Mouse (Mus musculus): ENCODE results near the gene Nme1.

Gene Nme1

GRCm38 (mm10) chr11:93968005-93968847 lies at the start of gene Nme1, which contains the start of gene Gm20390:
TSS of gene Nme1 (minus strand) at chr11:93968521.
TSS of gene Gm20390 (minus strand) at chr11:93968293.
- peak; percentile 99 for DNase-seq (ENCODE audit: low read depth)

GRCm38 (mm10) chr11:94003346-94003745 lies 35.0 kb upstream of the Nme1 start:
- no peak for DNase-seq (ENCODE audit: low read depth)

DNA sequence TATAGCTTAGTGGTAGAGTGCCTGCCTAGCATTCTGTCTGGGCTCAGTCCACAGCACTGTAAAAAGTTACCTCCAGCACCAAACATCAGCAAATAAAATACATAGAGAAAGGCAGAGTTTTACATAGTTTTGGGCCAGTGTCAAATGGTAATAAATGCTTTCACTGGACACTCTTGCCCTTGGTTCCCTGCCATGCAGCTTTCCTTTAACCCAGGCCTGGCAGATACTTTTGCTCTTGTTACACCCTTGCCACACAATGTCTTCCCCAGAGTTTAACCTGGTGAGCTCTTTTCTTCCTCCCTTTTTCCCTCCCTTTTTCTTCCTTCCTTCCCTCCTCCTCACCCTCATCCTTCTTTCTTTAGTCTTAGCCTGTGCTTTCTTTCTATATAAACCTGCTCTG lies 31.0 kb upstream of the Nme1 start:
- DNase-seq (ENCODE audit: low read depth), result no peak

DNA sequence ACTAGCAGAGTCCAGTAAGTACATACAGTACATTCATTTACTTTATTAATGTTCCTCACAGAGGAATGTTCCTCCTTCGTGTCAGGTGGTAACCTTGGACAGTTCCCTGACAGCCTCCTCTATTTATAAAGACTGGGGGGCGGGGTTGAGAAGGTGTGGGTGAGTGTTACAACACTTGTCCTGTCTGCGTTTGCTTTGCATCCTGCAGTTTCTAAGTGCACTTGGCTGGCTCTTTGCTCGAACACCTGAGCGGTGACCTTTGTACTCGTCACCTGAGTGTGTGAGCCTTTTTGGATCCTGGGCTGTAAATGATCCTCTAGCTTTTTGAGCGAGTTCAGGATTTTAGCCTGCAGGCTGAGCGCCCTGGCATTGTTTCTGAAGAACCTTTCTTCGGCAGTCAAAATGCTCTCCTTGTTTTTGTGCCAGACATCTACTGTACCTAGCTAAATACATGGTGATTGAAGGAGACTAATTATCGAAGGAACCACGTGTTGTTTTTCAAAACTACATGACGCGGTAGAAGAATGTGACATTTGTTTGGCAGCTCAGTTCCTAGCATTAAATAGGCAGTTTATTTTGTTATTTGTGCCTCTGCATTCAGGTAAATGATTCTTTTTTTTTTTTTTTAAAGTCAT lies 28.9 kb upstream of the Nme1 start:
- DNase-seq (ENCODE audit: low read depth), result no peak

GRCm38 (mm10) chr11:93996306-93997140 lies 28.2 kb upstream of the Nme1 start:
- peak; percentile 71 for DNase-seq (ENCODE audit: low read depth)

- DNase-seq (ENCODE audit: low read depth), result peak; percentile 97
Observed at GRCm38 (mm10) chr11:93995720-93996305, 27.5 kb upstream of the Nme1 start, which contains the start of gene Spag9. TSS of gene Spag9 (plus strand) at chr11:93996091.

DNA sequence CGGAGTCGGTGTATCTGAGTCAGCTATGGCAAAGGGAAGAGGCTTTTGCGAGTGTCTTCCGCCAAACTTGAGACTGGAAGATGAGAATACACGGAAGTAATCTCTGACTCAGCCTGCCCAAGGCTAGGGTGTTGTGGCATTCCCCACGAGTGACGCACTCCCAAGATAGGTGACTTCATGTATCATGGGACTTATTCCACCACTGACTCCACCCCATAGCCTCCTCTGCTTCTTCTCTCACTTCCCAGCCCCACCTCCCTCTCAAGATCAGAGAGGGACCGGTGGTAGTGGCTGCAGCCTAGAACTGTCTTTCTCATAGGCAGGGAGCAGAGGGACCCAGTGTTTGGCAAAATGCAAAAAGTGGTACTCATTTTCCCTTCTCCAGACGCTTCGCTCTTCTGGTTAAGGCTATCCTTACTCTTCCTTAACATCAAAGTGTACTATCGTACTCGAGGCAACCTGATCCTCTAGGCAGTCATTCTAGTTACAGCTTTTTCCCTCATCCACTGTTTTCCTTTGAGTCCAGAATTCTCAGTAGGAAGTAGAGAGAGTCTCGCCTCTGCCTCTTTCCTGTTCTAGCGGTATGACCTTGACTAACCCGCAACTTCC lies 26.9 kb upstream of the Nme1 start:
- DNase-seq (ENCODE audit: low read depth), result peak; percentile 91

DNA sequence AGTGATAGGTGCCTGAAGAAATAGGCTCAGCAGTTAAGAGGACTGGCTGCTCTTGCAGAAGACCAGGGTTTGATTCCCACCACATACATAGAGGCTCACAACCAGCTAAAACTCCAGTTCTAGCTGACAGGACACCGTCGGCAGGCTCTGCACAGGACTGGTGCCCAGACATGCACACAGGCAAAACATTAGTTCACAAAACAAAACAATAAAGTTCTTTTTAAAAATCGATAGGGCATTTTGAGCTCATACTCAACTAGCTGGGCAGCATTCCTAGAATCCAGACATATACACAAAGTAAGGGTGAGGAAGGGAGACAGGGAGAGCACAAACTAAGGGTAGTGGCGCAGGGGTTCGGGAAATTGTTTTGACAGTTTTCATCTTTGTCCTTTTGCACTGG lies 26.2 kb upstream of the Nme1 start:
- peak; percentile 34 for DNase-seq (ENCODE audit: low read depth)

DNA sequence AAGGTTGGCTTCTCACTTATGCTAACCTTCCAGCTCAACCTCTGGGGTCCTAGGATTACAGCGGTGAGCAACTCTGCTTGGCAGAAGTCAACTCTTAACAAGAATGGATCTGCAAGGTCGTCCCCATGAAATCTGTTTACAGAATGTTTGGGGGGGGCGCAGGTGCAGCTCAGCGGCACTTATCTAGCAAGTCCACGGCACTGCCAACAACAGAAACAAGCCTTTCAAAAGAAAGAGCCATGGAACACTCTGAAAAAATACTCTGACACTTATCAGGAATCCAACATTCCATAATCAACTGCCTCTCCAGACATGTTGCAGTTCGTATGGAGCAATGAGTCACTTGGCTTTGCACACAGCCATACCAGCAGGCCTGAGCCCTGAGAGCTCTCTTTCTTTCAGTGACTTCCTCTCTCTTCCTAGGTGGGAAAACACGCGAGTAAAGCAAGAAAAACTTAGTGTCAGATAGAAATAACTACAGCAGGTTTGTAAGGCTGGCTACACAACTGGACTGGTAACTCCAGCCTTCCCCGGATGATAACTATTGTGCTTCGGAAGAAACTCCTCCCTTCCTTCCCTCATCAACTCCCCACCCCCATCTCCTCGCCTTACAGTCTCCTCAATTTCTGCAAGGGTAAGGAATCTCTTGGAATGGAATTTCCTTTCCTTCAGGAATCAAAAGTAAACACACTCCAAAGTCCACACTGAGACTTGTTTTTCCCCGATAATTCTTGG lies 20.2 kb upstream of the Nme1 start:
- DNase-seq (ENCODE audit: low read depth), result no peak

DNA sequence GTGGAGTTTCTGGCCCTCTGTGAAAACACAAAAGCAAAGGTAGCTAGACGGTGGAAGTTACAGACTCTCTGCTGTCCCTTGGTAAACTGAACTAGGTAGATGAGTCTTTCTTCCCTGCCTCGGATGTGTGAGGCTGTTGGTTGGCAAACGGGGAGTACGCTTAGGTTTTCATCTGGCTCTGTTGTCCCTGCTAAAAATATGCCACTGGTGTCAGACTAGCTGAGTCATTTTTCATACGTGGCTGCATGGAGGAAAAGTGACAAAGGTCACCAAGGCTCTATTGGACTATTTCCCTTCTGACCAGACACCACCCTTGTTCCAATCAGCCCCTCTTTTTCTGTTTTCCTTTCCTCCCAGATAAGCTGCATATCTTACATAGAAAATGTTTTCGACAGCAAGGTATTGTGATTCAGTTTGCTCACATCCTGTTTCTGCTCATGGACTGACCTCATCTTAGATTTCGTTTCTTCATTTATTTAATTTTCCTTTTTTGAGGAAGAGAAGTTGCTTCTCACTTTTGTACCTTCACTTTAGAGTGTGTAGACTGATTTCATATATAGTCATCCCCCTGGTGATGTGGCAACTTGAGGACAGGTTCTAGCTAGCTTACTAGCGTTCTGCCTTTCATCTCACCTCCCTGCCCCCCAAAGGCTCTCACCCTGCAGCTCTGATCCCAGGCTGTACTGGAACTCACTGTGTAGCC lies 19.5 kb upstream of the Nme1 start:
- DNase-seq (ENCODE audit: low read depth), result no peak

GRCm38 (mm10) chr11:93987026-93987425 lies 18.7 kb upstream of the Nme1 start:
- no peak for DNase-seq (ENCODE audit: low read depth)

GRCm38 (mm10) chr11:93986298-93986697 lies 18.0 kb upstream of the Nme1 start:
- DNase-seq (ENCODE audit: low read depth), result no peak

GRCm38 (mm10) chr11:93985265-93985664 lies 16.9 kb upstream of the Nme1 start:
- DNase-seq (ENCODE audit: low read depth), result no peak

- DNase-seq (ENCODE audit: low read depth), result no peak
Observed at GRCm38 (mm10) chr11:93984619-93985018, 16.3 kb upstream of the Nme1 start.

DNA sequence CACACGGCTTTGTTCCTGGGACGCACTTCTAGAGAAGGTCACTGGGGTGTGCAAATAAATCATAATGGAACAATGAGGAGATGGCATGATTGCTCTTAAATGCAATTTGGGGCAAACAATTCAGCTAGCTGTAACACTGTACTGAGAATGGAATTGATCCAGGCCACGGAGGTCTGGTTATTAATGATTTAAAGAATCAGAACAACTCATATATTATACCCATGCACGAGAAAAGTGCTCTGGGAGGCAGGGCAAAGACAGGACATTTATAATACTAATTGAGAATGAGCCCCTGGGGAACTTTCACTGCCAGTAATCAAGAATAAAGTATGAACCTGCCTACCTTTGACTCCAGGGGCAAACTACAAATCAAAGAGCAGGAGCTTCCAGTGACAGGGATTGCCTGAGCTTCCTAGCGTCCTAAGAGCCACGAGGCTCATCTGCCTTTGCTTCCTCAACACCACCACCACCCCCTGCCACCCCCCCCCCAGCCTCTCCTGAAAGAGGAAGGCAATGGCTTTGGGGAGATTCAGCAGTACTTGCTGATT lies 11.3 kb upstream of the Nme1 start:
- DNase-seq (ENCODE audit: low read depth), result no peak

DNA sequence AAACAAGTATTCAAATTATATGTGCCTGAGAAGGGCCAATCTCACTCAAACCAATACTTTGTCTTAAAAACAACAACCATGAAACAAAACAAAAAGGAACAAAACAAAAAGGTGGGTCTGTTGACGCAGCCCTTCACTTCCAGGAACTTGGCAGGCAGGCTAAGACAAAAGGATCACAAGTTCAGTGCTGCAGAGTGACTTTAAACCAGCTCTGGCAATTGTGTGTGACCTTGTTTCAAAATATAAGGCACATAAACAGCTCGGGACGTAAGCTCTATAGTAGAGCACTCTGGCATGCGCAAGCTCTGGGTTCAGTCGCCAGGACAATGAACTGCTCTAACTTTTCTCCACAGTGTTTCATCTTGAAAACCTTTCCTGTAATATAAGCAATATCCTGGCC lies 4.6 kb upstream of the Nme1 start:
- no peak for DNase-seq (ENCODE audit: low read depth)

GRCm38 (mm10) chr11:93969799-93970198 lies 1.5 kb upstream of the Nme1 start:
- DNase-seq (ENCODE audit: low read depth), result no peak

GRCm38 (mm10) chr11:93969171-93969570 lies 850 bp upstream of the Nme1 start:
- no peak for DNase-seq (ENCODE audit: low read depth)

- no peak for DNase-seq (ENCODE audit: low read depth)
Observed at GRCm38 (mm10) chr11:93968848-93969128, 467 bp upstream of the Nme1 start.

GRCm38 (mm10) chr11:93967381-93967780 lies 940 bp downstream of the Nme1 start:
- no peak for DNase-seq (ENCODE audit: low read depth)
